Mouse (Mus musculus): ENCODE data around the gene Mapt. TPM values are rescaled to one million over a fixed set of nuclear protein-coding genes. Genes with fewer than 3 reads are reported as not detected.

Mapt gene
- total and polyA plus RNA-seq, 3 experiments, result 0.21 to 1.7 (median 0.64) TPM

GRCm38 (mm10) chr11:104289199-104290031 lies 58.2 kb downstream of the Mapt start (continued):
- peak; percentile 93 for TF ChIP-seq RAD21 (IDR thresholded peaks at IDR 0.05; ENCODE audit: low read depth, low read length)
- no peak for TF ChIP-seq CHD1 (IDR thresholded peaks at IDR 0.05; ENCODE audit: low read depth, low read length)
- TF ChIP-seq UBTF (IDR thresholded peaks at IDR 0.05; ENCODE audit: low read depth, low read length), result no peak
- TF ChIP-seq CTCF (conservative IDR thresholded peaks at IDR 0.05 in 1 of 2, IDR thresholded peaks at IDR 0.05 in 1 of 2; ENCODE audit: low read depth in 2 of 2, low read length in 2 of 2), result peak; percentile 22 to 89; a peak in 3 of 4 replicates

- no peaks in the 10 kb centered on the region for H3K27me3 ChIP-seq (replicated peaks)
- TF ChIP-seq GABPA (IDR thresholded peaks at IDR 0.05; ENCODE audit: insufficient replicate concordance, low read depth, low read length) (no peak), BHLHE40 (IDR thresholded peaks at IDR 0.05; ENCODE audit: low read depth, low read length) (no peak), ZMIZ1 (IDR thresholded peaks at IDR 0.05; ENCODE audit: low read depth, low read length) (no peak), POLR2AphosphoS2 (IDR thresholded peaks at IDR 0.05; ENCODE audit: low read depth, low read length) (no peak), IRF4 (IDR thresholded peaks at IDR 0.05; ENCODE audit: low read depth, low read length) (no peak), RCOR1 (conservative IDR thresholded peaks at IDR 0.05; ENCODE audit: low read depth, low read length) (no peak), HCFC1 (IDR thresholded peaks at IDR 0.05; ENCODE audit: low read depth, low read length) (no peak), SIN3A (IDR thresholded peaks at IDR 0.05; ENCODE audit: low read length) (no peak), TBP (conservative IDR thresholded peaks at IDR 0.05; ENCODE audit: low read depth, low read length) (no peak), MAX (IDR thresholded peaks at IDR 0.05; ENCODE audit: low read length) (no peak), NELFE (IDR thresholded peaks at IDR 0.05; ENCODE audit: low read depth, low read length) (no peak), TCF12 (IDR thresholded peaks at IDR 0.05; ENCODE audit: low read depth, low read length) (no peak), MAZ (IDR thresholded peaks at IDR 0.05; ENCODE audit: low read depth, low read length) (no peak), CHD2 (IDR thresholded peaks at IDR 0.05; ENCODE audit: low read length) (no peak)
- no peak overlapping the region for H3K9ac ChIP-seq (ENCODE audit: insufficient read depth, low read depth)
- dilution Hi-C loops (cut with MboI; ENCODE audit: extremely low pct_ligation_motif_present, extremely low pct_unique_long_range_greater_than_20kb, low sequenced_read_pairs) (no loop called here), in situ Hi-C loops (cut with MboI; ENCODE audit: low pct_ligation_motif_present, low pct_unique_long_range_greater_than_20kb, low sequenced_read_pairs) (no loop called here)
- no peak overlapping the region for H3K4me2 ChIP-seq (ENCODE audit: insufficient read depth, low read depth, poor library complexity, severe bottlenecking)
- H3K9me3 ChIP-seq (replicated peaks; ENCODE audit: low read length), result no peaks in the 10 kb centered on the region
- H3K4me1 ChIP-seq (ENCODE audit: control insufficient read depth in 1 of 2, insufficient read depth in 2 of 2), result peaks cover 7 to 31% of the 10 kb centered on the region in 2 experiments
- no peaks in the 10 kb centered on the region for H3K79me2 ChIP-seq (replicated peaks; ENCODE audit: control insufficient read depth, extremely low read depth, insufficient read depth, poor library complexity, severe bottlenecking)
- H3K36me3 ChIP-seq (replicated peaks in 1 of 2; ENCODE audit: control insufficient read depth in 1 of 2, insufficient read depth in 1 of 2, low read length in 1 of 2), result no peaks in the 10 kb centered on the region
- DNase-seq (ENCODE audit: extremely low read depth), result no peak
- H3K4me3 ChIP-seq (replicated peaks in 1 of 3; ENCODE audit: low read depth in 2 of 3, low read length in 2 of 3, poor library complexity in 1 of 3), result no peak overlapping the region
- no peak overlapping the region for H3K27ac ChIP-seq (ENCODE audit: insufficient read depth, low read depth)
Observed at GRCm38 (mm10) chr11:104292443-104293220, 61.4 kb downstream of the Mapt start.

Measured in CH12.LX (cell line).